Mouse (Mus musculus): ENCODE measurements around the gene Spata7. TPM values are rescaled to one million over a fixed set of nuclear protein-coding genes. Genes with fewer than 3 reads are reported as not detected.
A peak's percentile ranks its signal among the peaks of the same experiment; 100 is the strongest.

Spata7 gene
- 0.54 and 0.81 TPM in 2 replicates for polyA plus RNA-seq (2012; rRNA removed)

DNA sequence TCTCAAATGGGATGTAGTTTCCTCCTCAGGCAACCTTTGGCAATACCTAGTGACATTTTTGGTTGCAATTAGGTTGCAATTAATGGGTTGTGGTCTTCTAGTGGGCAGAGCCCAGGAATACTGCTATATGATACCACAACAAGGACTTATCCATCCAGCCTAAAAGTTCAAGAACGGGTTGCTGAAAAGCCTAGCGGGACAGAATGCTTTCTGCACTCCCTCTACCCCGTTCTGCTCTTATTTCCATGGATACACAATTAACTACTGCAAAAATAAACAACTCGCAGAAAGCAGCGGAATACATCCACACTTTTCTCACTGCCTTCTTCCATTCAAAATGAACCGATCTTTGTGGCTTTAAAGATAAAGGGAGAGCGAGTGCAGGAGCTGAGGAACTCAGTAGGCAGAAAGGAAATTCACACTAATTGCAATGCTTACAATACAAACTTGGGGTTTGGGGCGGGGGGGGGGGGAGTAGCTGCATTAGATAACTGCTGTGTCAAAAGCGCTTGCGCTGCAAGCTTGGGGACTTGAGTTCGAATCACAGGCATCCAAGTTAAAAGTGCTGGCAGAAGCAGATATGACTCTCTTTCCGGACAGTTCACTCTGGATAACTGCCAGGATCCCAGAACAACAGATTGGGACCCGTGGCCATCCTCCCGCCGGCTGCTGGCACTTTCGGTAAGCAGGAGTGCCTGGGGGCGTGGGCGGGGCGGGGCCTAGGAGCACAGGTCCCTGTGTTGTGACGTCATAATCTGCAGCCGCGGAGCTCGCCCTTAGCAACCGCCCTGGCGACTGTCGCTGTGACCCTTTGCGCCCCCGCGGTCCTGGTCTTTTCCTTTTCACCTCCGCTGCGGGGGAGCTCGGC, at the start of gene Spata7:
Spata7 (plus strand) TSS at position 766 of the 868 bp plus-strand sequence.
- Histone ChIP-seq H3K36me3 (ENCODE audit: control insufficient read depth, insufficient read depth, low read length) (no peaks in the 10 kb centered on the region), H3K4me3 (ENCODE audit: extremely low read depth, insufficient read depth, insufficient read length) (peak within 1 kb of the TSS; percentile 85), H3K4me1 (ENCODE audit: control insufficient read depth, insufficient read depth, insufficient read length) (no peaks in the 10 kb centered on the region), H3K27ac (ENCODE audit: insufficient read depth, low read length) (no peak within 1 kb of the TSS), H3K27me3 (ENCODE audit: control insufficient read depth, insufficient read depth, low read length) (no peaks in the 10 kb centered on the region)
- DNase-seq (ENCODE audit: low read depth in 1 of 2, low spot score in 2 of 2) = peak; percentile 42 to 61
- 6% methylated on average over 32 of the region's 32 CpGs for WGBS
- TF ChIP-seq POLR2A (IDR thresholded peaks at IDR 0.05; ENCODE audit: low read depth, low read length) (no peak), CTCF (IDR thresholded peaks at IDR 0.05; ENCODE audit: extremely low read depth, insufficient read depth, insufficient read length, insufficient replicate concordance) (no peak)

DNA sequence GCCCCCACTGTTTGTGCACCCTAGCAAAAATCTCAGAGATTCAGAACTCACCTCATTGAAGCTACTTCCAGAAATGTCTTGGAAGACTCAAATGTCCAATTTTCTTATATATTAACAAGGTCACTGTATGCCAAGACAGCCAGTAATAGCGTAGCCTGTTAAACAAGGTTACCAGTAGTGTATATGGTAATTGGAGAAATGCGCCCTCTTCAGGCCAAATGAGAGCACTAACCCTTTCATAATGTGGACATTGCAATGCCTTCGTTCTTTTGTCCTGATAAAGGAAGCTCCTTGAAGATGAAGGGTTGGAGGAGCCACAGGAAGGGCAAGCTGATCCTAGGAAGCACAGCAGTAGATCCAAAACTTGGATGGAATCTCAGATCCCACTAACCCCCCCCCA, 42.7 kb upstream of the Spata7 start:
- no peak overlapping the region for H3K4me3 ChIP-seq (ENCODE audit: extremely low read depth, insufficient read depth, insufficient read length)
- no peaks in the 10 kb centered on the region for H3K4me1 ChIP-seq (ENCODE audit: control insufficient read depth, insufficient read depth, insufficient read length)
- H3K27me3 ChIP-seq (ENCODE audit: control insufficient read depth, insufficient read depth, low read length) = 0 out of 2 replicates have a peak, but pooled peaks cover 2% of the 10 kb centered on the region
- no peak overlapping the region for H3K27ac ChIP-seq (ENCODE audit: insufficient read depth, low read length)
- peak in 1 of 2 experiments; percentile 15 for DNase-seq (ENCODE audit: low read depth in 1 of 2, low spot score in 2 of 2)
- WGBS = 31% methylated on average over 3 of the region's 3 CpGs
- no peaks in the 10 kb centered on the region for H3K36me3 ChIP-seq (ENCODE audit: control insufficient read depth, insufficient read depth, low read length)
- TF ChIP-seq CTCF (IDR thresholded peaks at IDR 0.05; ENCODE audit: extremely low read depth, insufficient read depth, insufficient read length, insufficient replicate concordance) (no peak), POLR2A (IDR thresholded peaks at IDR 0.05; ENCODE audit: low read depth, low read length) (no peak)

DNA sequence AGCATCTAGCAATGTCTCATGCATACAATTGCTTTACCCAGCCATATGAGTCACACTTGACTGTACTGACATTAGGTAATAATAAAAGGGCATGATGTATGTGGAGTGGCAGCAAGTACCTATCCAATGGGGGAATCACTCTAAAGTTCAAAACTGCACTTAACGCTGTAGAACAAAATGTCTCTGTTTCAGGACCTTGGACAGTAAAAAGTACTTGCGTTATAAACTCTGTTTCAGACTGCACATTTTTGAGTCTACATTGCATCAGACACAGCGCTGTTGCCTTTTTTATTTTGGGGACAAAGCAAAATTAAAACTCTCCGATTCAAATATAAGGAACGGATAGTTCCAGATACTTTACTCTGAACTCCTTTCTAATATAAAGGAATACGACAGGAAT, 39.4 kb upstream of the Spata7 start:
- H3K27me3 ChIP-seq (ENCODE audit: control insufficient read depth, insufficient read depth, low read length) = no peaks in the 10 kb centered on the region
- no peak overlapping the region for H3K4me3 ChIP-seq (ENCODE audit: extremely low read depth, insufficient read depth, insufficient read length)
- no peak for TF ChIP-seq CTCF (IDR thresholded peaks at IDR 0.05; ENCODE audit: extremely low read depth, insufficient read depth, insufficient read length, insufficient replicate concordance)
- no peak for TF ChIP-seq POLR2A (IDR thresholded peaks at IDR 0.05; ENCODE audit: low read depth, low read length)
- 69% methylated on average over 6 of the region's 6 CpGs for WGBS
- no peak for DNase-seq (ENCODE audit: low read depth in 1 of 2, low spot score in 2 of 2)
- no peaks in the 10 kb centered on the region for H3K36me3 ChIP-seq (ENCODE audit: control insufficient read depth, insufficient read depth, low read length)
- no peaks in the 10 kb centered on the region for H3K4me1 ChIP-seq (ENCODE audit: control insufficient read depth, insufficient read depth, insufficient read length)
- no peak overlapping the region for H3K27ac ChIP-seq (ENCODE audit: insufficient read depth, low read length)

GRCm38 (mm10) chr12:98591016-98591415, 36.9 kb upstream of the Spata7 start:
- Histone ChIP-seq H3K27me3 (ENCODE audit: control insufficient read depth, insufficient read depth, low read length) (no peaks in the 10 kb centered on the region), H3K4me3 (ENCODE audit: extremely low read depth, insufficient read depth, insufficient read length) (no peak overlapping the region), H3K36me3 (ENCODE audit: control insufficient read depth, insufficient read depth, low read length) (no peaks in the 10 kb centered on the region), H3K4me1 (ENCODE audit: control insufficient read depth, insufficient read depth, insufficient read length) (no peaks in the 10 kb centered on the region), H3K27ac (ENCODE audit: insufficient read depth, low read length) (no peak overlapping the region)
- DNase-seq (ENCODE audit: low read depth in 1 of 2, low spot score in 2 of 2) = no peak
- TF ChIP-seq CTCF (IDR thresholded peaks at IDR 0.05; ENCODE audit: extremely low read depth, insufficient read depth, insufficient read length, insufficient replicate concordance) (no peak), POLR2A (IDR thresholded peaks at IDR 0.05; ENCODE audit: low read depth, low read length) (no peak)
- 83% methylated on average over 2 of the region's 2 CpGs for WGBS

- Histone ChIP-seq H3K36me3 (ENCODE audit: control insufficient read depth, insufficient read depth, low read length) (no peaks in the 10 kb centered on the region), H3K4me3 (ENCODE audit: extremely low read depth, insufficient read depth, insufficient read length) (no peak overlapping the region), H3K27me3 (ENCODE audit: control insufficient read depth, insufficient read depth, low read length) (no peaks in the 10 kb centered on the region), H3K27ac (ENCODE audit: insufficient read depth, low read length) (no peak overlapping the region), H3K4me1 (ENCODE audit: control insufficient read depth, insufficient read depth, insufficient read length) (peaks cover 6% of the 10 kb centered on the region)
- TF ChIP-seq POLR2A (IDR thresholded peaks at IDR 0.05; ENCODE audit: low read depth, low read length) (no peak), CTCF (IDR thresholded peaks at IDR 0.05; ENCODE audit: extremely low read depth, insufficient read depth, insufficient read length, insufficient replicate concordance) (no peak)
- DNase-seq (ENCODE audit: low read depth in 1 of 2, low spot score in 2 of 2) = no peak
- WGBS = 55% methylated on average over 5 of the region's 5 CpGs
Measured at GRCm38 (mm10) chr12:98600861-98601260, 27.1 kb upstream of the Spata7 start.

GRCm38 (mm10) chr12:98602114-98602513, 25.8 kb upstream of the Spata7 start:
- H3K27me3 ChIP-seq (ENCODE audit: control insufficient read depth, insufficient read depth, low read length) = no peaks in the 10 kb centered on the region
- H3K27ac ChIP-seq (ENCODE audit: insufficient read depth, low read length) = no peak overlapping the region
- peak in 1 of 2 experiments; percentile 14 for DNase-seq (ENCODE audit: low read depth in 1 of 2, low spot score in 2 of 2)
- 7% methylated on average over 6 of the region's 6 CpGs for WGBS
- TF ChIP-seq POLR2A (IDR thresholded peaks at IDR 0.05; ENCODE audit: low read depth, low read length) = no peak
- TF ChIP-seq CTCF (IDR thresholded peaks at IDR 0.05; ENCODE audit: extremely low read depth, insufficient read depth, insufficient read length, insufficient replicate concordance) = no peak
- no peaks in the 10 kb centered on the region for H3K36me3 ChIP-seq (ENCODE audit: control insufficient read depth, insufficient read depth, low read length)
- H3K4me1 ChIP-seq (ENCODE audit: control insufficient read depth, insufficient read depth, insufficient read length) = peaks cover 9% of the 10 kb centered on the region
- H3K4me3 ChIP-seq (ENCODE audit: extremely low read depth, insufficient read depth, insufficient read length) = no peak overlapping the region

DNA sequence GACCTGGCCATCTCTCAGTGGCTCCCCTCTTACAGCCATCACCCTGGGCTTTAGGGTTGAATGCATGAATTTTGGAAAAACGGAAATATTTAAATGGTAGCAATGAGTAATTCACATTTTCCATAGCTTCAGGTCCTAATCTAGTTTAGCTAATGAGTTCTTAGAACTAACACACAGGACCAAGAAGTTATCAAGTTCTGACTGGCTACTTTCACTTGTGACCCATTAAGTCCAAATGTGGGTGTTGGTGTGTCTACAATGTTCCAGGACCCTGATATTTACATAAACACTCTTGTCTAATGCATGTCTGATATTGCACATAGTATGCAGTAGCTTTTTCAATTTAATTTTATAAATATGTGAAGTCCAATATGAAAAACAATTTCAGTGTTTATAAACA, 22.7 kb upstream of the Spata7 start:
- WGBS = 84% methylated on average over 1 of the region's 1 CpGs
- H3K27ac ChIP-seq (ENCODE audit: insufficient read depth, low read length) = no peak overlapping the region
- TF ChIP-seq POLR2A (IDR thresholded peaks at IDR 0.05; ENCODE audit: low read depth, low read length) (no peak), CTCF (IDR thresholded peaks at IDR 0.05; ENCODE audit: extremely low read depth, insufficient read depth, insufficient read length, insufficient replicate concordance) (no peak)
- no peak for DNase-seq (ENCODE audit: low read depth in 1 of 2, low spot score in 2 of 2)
- no peaks in the 10 kb centered on the region for H3K27me3 ChIP-seq (ENCODE audit: control insufficient read depth, insufficient read depth, low read length)
- H3K36me3 ChIP-seq (ENCODE audit: control insufficient read depth, insufficient read depth, low read length) = no peaks in the 10 kb centered on the region
- no peak overlapping the region for H3K4me3 ChIP-seq (ENCODE audit: extremely low read depth, insufficient read depth, insufficient read length)
- H3K4me1 ChIP-seq (ENCODE audit: control insufficient read depth, insufficient read depth, insufficient read length) = peaks cover 9% of the 10 kb centered on the region
